Mouse (Mus musculus) erythroid progenitor cell, adult 5-6 weeks (primary cell): ENCODE results near the gene Tmprss9. TPM values are rescaled to one million over a fixed set of nuclear protein-coding genes. Genes with fewer than 3 reads are reported as not detected.
"Not testable (repeated sequence)": the region's sequence is repeated elsewhere in the genome, so short reads cannot be mapped to it uniquely, and the experiment has no call there.

ENCODE experiments used
- ATAC-seq: replicated peaks from 2 replicates; pipeline ENCODE4 v1.8.0; 2016; ENCODE audit warnings: moderate number of reproducible peaks, mild to moderate bottlenecking, moderate TSS enrichment, inconsistent platforms; ENCODE audit not compliant: poor library complexity, low FRiP score, severe bottlenecking
- total RNA-seq, 2 experiments: library from RNA; stranded (forward) in 1 of 2; stranded (reverse) in 1 of 2; fragments of 150-400 nt in 1 of 2; fragments of 186-747, 209-891 nt in 1 of 2; gene quantifications; 2 replicates each; pipeline versions ENCODE4 v1.2.3 to v1.2.4; 2015 to 2017; ENCODE audit warnings: low replicate concordance in 2 of 2

The Tmprss9 gene
- total RNA-seq (2015; ENCODE audit: low replicate concordance) (0.72 TPM in 1 of 2 replicates, not detected in the other), total RNA-seq (2017; ENCODE audit: low replicate concordance) (0.30 TPM in 1 of 2 replicates, not detected in the other)

- ATAC-seq: peak; percentile 9; the same call in 1 of the 2 replicates
These were observed at the start of gene Tmprss9 for GRCm38 (mm10) chr10:80871581-80871980. Gene Tmprss9 (plus strand): TSS chr10:80871848.

GRCm38 (mm10) chr10:80821991-80822390, 49.7 kb upstream of the Tmprss9 start:
- no peak for ATAC-seq

- ATAC-seq: no peak
These were observed 49.1 kb upstream of the Tmprss9 start for GRCm38 (mm10) chr10:80822528-80822927.

- ATAC-seq: no peak
These were observed 48.3 kb upstream of the Tmprss9 start for GRCm38 (mm10) chr10:80823316-80823715.

- peak; percentile 57 for ATAC-seq
These were observed 47.6 kb upstream of the Tmprss9 start for GRCm38 (mm10) chr10:80823847-80824643.

DNA sequence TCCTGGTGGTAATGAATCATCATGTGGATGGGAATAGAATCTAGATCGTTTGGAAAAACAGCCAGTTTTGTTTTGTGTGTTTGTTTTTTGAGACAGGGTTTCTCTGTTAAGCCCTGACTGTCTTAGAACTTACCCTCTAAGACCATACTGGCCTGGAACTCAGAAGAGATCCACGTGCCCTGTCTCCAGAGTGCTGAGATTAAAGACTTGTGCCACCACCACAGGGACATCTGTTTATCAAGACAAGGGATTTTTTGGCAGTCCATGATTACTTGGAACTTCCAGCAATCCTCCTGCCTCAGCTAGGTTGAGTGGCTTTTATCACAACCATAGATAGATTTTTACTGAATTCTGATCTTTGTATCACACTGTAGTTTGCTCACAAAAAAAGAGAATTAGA, 46.8 kb upstream of the Tmprss9 start:
- no peak for ATAC-seq

GRCm38 (mm10) chr10:80826151-80827062, 45.2 kb upstream of the Tmprss9 start, which contains the start of gene Oaz1:
Gene Oaz1 (plus strand): TSS chr10:80826656.
- ATAC-seq: peak; percentile 88

- ATAC-seq: no peak
These were observed 44.4 kb upstream of the Tmprss9 start for GRCm38 (mm10) chr10:80827063-80827869.

DNA sequence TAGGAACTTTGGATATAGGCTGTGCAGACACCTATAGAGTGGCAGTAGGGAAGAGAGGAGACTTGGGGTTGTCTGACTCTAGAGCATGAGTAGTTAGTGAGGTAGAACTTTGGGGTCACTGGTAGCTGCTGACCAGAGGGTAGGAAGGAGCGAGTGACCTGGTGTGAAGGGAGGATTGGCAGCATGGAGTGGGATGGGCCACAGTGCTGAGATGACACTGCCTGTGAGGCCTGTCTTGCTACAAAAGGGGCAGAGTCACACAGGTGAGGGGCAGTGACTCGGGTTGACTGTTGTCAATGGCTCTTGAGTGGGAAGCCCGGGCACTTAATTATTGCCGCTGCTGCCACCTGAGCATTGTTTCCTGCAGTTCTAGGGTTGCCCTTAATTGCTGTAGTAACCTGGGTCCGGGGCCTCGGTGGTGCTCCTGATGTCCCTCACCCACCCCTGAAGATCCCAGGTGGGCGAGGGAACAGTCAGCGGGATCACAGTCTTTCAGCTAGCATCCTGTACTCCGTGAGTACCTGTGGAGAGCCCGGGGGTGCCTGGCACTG, 43.7 kb upstream of the Tmprss9 start:
- no peak for ATAC-seq

GRCm38 (mm10) chr10:80828587-80828986, 43.1 kb upstream of the Tmprss9 start:
- not testable (repeated sequence) for ATAC-seq

DNA sequence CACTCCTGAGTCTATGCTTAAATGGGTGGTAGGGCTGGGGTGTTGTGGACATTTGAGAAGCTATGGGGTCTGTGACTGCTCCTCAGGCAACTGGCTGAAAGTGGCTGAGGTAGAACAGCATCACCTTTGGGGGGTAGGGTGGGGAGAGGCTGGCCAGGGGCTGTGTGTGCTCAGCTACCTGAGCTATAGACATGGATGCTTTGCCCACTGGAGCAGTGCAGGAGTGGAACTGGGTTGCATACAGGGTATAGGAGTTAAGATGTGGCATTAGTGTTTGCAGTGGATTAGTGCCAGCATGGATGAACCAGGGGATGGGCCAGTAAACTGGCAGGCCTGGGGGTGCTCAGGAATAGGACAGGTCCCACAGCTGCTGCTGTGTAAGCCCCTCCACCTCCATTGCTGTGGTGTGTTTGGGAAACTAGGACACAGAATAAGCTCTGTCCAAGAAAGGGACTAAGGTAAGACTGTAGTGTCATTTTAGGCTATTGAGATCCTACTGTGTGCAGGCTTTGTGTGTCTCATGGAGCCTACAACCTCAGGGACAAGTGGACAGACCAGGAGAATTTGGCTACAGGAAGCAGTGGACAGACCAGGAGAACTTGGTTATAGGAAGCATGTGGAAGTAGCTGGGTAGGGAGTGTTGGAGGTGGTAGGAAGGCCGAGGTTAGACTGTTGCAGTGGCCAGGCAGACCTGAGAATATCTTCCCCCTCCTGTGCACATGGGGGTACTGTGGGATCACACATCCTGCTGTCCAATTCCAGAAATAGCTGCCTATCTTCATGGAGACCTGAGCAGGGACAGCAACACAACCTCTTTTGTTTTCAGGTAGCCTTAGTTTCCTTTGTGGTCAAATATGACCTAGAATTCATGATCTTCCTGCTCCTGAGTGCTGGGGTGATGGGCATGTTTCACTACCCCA, 42.0 kb upstream of the Tmprss9 start:
- no peak for ATAC-seq

- ATAC-seq: no peak
These were observed 40.5 kb upstream of the Tmprss9 start for GRCm38 (mm10) chr10:80831136-80831535.

DNA sequence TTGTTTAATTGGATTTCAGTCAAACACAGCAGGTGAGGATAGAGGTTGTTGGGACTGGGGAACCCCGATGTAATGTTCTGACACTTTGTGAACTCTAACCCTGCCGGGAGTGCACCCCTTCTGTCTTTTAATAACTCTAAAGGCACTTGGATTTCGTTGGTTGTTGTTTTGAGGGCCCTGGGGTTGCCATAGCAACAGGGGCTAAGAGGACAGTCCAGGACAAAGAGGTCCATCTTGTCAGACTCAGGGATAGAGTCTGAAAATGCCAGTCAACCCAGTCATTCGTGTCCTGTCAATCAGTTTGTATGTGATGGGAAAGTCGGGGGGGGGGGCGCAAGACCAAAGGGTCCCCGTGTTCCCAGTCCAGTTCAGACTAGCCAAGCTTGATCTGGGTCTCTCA, 38.8 kb upstream of the Tmprss9 start:
- no peak for ATAC-seq

DNA sequence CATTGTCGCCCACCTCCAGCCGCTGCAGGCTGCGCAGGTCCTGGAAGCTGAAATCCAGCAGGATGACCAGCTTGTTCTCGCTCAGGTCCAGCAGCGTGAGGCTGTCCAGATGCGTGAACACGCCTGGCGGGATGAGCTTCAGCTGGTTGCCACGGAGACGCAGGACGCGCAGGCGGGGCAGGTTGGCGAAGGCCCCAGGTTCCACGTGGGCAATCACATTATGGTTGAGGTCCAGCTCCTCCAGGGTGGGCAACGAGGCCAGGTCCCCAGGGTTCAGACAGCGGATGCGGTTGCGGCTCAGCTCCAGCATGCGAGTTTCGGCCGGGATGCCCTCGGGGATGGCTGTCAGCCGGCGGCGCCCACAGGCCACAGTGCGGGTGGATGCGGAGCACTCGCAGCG, 36.0 kb upstream of the Tmprss9 start:
- ATAC-seq: no peak

GRCm38 (mm10) chr10:80836949-80837379, 34.7 kb upstream of the Tmprss9 start:
- ATAC-seq: no peak

DNA sequence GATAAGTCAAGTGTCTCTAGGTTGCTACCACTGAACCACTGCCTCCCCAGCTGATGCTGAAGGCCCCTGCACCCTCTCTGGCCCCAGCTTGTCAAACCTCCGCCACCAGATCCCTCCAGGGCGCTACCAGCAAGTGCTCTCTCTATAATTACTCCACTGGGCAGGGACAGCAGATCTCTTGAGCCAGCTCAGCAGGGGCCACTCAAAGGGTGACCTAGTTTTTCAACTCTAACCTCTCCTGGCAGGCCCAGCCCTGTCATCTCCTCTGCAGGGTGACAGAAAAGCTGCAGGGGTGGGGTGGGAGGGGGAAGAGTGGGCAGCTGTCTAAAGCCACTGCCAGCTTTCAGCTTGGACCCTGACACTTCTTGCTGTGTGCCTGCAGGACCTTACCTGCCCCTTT, 33.8 kb upstream of the Tmprss9 start:
- no peak for ATAC-seq

- no peak for ATAC-seq
These were observed 33.2 kb upstream of the Tmprss9 start for GRCm38 (mm10) chr10:80838346-80838912.

DNA sequence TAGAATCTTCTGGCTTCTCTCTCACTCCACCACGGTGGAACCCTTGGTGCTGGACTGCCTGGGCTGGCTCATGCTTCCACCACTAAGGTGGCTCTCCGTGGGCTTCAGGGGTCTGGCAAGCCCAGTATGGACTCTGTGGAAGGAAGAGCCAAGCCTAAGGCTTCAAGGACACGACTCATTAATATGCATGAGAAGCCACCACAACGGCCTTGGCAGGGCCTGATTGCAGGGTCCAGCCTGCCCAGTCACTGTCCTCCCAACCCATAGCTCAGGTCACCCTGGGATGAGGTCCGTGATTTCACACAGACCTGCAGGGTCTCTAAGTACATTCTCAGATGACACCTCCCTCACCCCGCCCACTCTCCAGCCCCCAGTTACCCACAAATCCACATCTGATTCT, 31.8 kb upstream of the Tmprss9 start:
- ATAC-seq: no peak
